Mouse (Mus musculus): ENCODE results near the gene Napepld. TPM values are rescaled to one million over a fixed set of nuclear protein-coding genes. Genes with fewer than 3 reads are reported as not detected.

The Napepld gene
- polyA plus RNA-seq, 1 experiment from 2014 or later, result 3.9 TPM

DNA sequence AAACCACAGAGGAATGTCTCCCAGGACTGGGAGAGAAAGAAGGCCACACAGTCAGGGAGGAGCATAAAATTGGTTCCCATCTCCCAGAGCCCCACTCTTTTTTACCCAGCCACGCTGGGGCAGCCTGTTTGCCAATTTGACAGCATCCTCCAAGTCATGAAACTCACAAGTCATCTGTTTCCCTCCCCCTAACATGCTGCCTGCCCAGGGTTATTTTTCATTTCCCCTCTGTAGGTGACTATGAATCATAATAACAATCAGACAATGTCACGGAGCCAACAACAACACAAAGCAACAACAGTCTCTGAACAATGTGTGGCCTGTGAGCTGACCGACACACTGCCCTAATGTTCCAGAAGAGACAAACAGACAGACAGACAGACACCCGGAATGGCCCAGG, 21.2 kb downstream of the Napepld start:
- Histone ChIP-seq H3K27me3 (ENCODE audit: control insufficient read depth, insufficient read depth, low read length) (no peaks in the 10 kb centered on the region), H3K4me3 (replicated peaks; ENCODE audit: low read depth, low read length) (no peak overlapping the region), H3K36me3 (ENCODE audit: control insufficient read depth, insufficient read depth, low read length) (peaks cover 9% of the 10 kb centered on the region; the same call in 1 of the 2 replicates), H3K9me3 (ENCODE audit: control insufficient read depth, low read length) (no peaks in the 10 kb centered on the region), H3K27ac (replicated peaks; ENCODE audit: low read depth, low read length) (no peak overlapping the region), H3K4me2 (ENCODE audit: low read length) (no peak overlapping the region), H3K9ac (replicated peaks; ENCODE audit: low read length) (no peak overlapping the region), H3K4me1 (ENCODE audit: control insufficient read depth, insufficient read depth, low read length) (no peaks in the 10 kb centered on the region)
- no peak for DNase-seq
- no peak for ATAC-seq (ENCODE audit: low FRiP score, low TSS enrichment)
- 84% methylated on average over 4 of the region's 4 CpGs for WGBS

DNA sequence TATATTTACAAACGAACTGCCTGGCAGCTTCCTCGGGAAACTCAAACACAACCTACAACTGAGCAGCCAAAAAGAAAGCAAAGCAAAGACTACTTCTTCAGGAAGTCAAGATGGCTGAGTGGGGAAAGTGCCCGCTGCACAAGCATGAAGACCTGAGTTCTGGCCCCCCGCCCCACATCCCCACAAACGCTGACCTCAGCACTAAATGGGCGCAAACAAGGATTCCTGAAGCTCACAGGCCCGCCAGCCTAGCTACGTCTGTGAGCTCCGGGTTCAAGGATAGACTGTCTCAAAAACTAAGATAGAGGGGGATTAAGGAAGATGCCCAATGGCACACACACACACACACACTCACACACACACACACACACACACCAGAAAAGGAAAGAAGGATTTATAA, 22.8 kb downstream of the Napepld start:
- ATAC-seq (ENCODE audit: low FRiP score, low TSS enrichment), result no peak
- Histone ChIP-seq H3K9ac (replicated peaks; ENCODE audit: low read length) (no peak overlapping the region), H3K36me3 (ENCODE audit: control insufficient read depth, insufficient read depth, low read length) (peaks cover 12% of the 10 kb centered on the region; the same call in 1 of the 2 replicates), H3K27ac (replicated peaks; ENCODE audit: low read depth, low read length) (no peak overlapping the region), H3K4me1 (ENCODE audit: control insufficient read depth, insufficient read depth, low read length) (no peaks in the 10 kb centered on the region), H3K4me2 (ENCODE audit: low read length) (no peak overlapping the region), H3K27me3 (ENCODE audit: control insufficient read depth, insufficient read depth, low read length) (no peaks in the 10 kb centered on the region), H3K9me3 (ENCODE audit: control insufficient read depth, low read length) (no peaks in the 10 kb centered on the region), H3K4me3 (replicated peaks; ENCODE audit: low read depth, low read length) (no peak overlapping the region)
- no peak for DNase-seq
- 96% methylated on average over 9 of the region's 9 CpGs for WGBS

DNA sequence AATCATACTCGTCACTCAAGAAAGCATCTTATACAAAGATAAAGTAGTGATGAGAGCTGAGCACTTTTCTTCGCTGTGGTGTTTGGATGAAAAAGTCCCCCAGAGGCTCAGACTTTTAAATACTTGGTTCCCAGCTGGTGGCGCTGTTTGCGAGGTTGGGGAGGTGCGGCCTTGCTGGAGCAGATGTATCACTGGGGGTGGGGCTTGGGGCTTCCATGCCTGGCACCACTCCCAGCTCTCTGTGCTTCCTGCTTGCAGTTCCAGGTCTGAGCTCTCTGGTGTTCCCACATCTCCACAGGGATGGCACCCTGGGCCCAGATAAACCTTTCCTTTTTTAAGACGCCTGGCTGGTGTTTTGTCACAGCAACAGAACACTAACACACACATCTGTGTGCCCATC, 23.3 kb downstream of the Napepld start:
- H3K4me2 ChIP-seq (ENCODE audit: low read length), result no peak overlapping the region
- H3K4me1 ChIP-seq (ENCODE audit: control insufficient read depth, insufficient read depth, low read length), result no peaks in the 10 kb centered on the region
- no peak for DNase-seq
- 97% methylated on average over 6 of the region's 6 CpGs for WGBS
- H3K27ac ChIP-seq (replicated peaks; ENCODE audit: low read depth, low read length), result no peak overlapping the region
- no peak overlapping the region for H3K9ac ChIP-seq (replicated peaks; ENCODE audit: low read length)
- no peaks in the 10 kb centered on the region for H3K27me3 ChIP-seq (ENCODE audit: control insufficient read depth, insufficient read depth, low read length)
- H3K9me3 ChIP-seq (ENCODE audit: control insufficient read depth, low read length), result no peaks in the 10 kb centered on the region
- no peak overlapping the region for H3K4me3 ChIP-seq (replicated peaks; ENCODE audit: low read depth, low read length)
- no peak for ATAC-seq (ENCODE audit: low FRiP score, low TSS enrichment)
- peaks cover 12% of the 10 kb centered on the region; the same call in 1 of the 2 replicates for H3K36me3 ChIP-seq (ENCODE audit: control insufficient read depth, insufficient read depth, low read length)

DNA sequence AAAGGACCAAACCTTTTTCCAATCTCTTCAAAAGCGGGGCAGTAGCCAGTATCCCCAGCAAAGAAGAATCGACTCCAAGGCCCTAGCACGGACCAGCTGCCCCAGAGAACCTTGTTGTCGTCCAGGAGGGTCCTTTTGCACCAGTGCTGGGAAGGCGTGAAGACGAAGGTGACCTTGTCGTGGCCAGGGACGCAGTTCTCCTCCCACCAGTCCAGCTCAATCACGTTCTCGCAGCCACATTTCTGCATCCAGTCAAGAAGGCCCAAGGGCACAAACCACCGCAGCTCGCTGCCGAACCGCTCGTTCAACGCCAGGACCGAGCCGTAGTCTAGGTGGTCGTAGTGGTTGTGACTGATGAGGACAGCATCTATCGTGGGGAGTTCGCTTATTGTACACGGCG, 25.7 kb downstream of the Napepld start:
- ATAC-seq (ENCODE audit: low FRiP score, low TSS enrichment) (no peak), DNase-seq (no peak)
- Histone ChIP-seq H3K36me3 (ENCODE audit: control insufficient read depth, insufficient read depth, low read length) (peaks cover 12% of the 10 kb centered on the region; the same call in 1 of the 2 replicates), H3K4me3 (replicated peaks; ENCODE audit: low read depth, low read length) (no peak overlapping the region), H3K4me1 (ENCODE audit: control insufficient read depth, insufficient read depth, low read length) (no peaks in the 10 kb centered on the region), H3K9me3 (ENCODE audit: control insufficient read depth, low read length) (no peaks in the 10 kb centered on the region), H3K9ac (replicated peaks; ENCODE audit: low read length) (no peak overlapping the region), H3K27ac (replicated peaks; ENCODE audit: low read depth, low read length) (no peak overlapping the region), H3K27me3 (ENCODE audit: control insufficient read depth, insufficient read depth, low read length) (no peaks in the 10 kb centered on the region), H3K4me2 (ENCODE audit: low read length) (no peak overlapping the region)
- WGBS, result 97% methylated on average over 23 of the region's 23 CpGs

DNA sequence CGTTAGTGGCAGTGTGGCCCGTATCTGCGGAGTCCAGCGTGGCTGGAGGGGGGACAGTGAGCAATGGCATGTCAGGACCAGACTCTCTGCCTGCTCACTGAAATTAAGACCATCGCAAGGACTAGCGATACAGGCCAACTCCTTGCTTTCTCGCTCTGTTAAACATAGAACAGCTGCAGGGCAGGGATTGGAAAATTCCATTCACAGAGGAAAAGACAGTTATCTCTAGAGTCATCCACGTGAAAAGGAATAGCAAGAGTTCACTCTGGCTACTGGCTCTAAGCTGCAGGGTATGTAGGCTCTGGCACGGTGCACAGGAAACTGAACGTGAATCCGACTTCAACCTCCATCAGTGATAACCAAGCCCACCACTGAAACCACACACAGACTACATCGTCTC, 26.2 kb downstream of the Napepld start:
- H3K4me1 ChIP-seq (ENCODE audit: control insufficient read depth, insufficient read depth, low read length), result no peaks in the 10 kb centered on the region
- H3K9me3 ChIP-seq (ENCODE audit: control insufficient read depth, low read length), result no peaks in the 10 kb centered on the region
- H3K4me2 ChIP-seq (ENCODE audit: low read length), result no peak overlapping the region
- DNase-seq, result no peak
- peaks cover 12% of the 10 kb centered on the region; the same call in 1 of the 2 replicates for H3K36me3 ChIP-seq (ENCODE audit: control insufficient read depth, insufficient read depth, low read length)
- no peaks in the 10 kb centered on the region for H3K27me3 ChIP-seq (ENCODE audit: control insufficient read depth, insufficient read depth, low read length)
- no peak for ATAC-seq (ENCODE audit: low FRiP score, low TSS enrichment)
- H3K27ac ChIP-seq (replicated peaks; ENCODE audit: low read depth, low read length), result no peak overlapping the region
- 85% methylated on average over 12 of the region's 12 CpGs for WGBS
- H3K4me3 ChIP-seq (replicated peaks; ENCODE audit: low read depth, low read length), result no peak overlapping the region
- no peak overlapping the region for H3K9ac ChIP-seq (replicated peaks; ENCODE audit: low read length)

DNA sequence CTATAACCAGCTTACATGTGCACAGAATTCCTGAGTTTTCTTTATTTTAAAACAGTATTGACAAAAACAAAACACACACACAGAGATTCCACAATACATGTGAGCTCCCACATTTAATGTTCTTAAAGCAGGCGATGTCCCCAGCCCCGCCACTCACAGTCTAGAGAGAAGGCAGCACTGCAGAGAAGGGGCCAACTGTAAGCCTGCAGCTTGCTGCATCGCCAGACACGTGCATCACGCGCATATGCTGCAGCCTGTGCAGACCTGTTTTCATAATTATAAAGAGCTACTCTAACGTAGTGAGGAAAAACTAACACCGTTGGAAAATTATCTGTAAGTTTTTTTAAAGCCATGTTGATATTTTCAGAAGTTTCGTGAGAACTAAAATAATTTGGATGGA, 27.5 kb downstream of the Napepld start:
- 85% methylated on average over 9 of the region's 9 CpGs for WGBS

DNA sequence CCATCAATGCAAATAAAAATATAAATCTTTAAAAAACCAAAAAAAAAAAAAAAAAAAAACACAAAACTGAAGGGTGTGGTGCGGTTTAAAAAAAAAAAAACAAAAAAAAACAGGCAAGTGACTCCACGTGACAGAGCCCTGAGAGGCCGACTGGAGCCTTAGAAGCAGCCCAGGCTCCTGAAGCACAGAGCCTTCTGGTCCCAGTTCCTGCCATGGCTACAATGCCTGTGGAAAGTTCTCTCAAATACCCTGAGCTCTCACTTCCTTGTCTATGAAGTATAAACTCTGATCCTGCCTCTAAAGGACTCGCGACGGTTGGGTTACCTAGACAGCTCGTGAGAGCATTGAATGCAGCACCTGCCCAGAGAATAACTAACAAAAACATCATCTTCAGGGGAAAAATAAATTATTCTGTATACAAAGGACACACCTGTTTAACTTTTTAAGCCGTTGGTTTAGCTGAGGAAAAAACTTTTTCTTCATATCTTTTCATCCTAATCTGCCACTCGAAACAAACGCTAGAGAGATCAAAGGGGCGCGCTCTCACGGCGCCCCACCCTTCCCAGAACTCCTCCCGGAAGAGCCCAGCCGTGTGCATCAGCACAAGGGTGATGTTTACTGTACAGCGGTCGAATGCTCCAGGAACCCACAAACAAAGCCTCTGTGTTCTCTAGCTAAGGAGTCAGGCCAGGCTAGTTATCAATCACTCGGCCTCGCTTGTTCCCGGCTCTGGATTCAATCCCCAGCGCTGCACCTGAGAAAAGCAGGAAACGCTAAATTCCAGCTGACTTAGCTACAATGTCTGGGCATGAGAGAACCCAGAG, 28.2 kb downstream of the Napepld start:
- Histone ChIP-seq H3K27me3 (ENCODE audit: control insufficient read depth, insufficient read depth, low read length) (no peaks in the 10 kb centered on the region), H3K27ac (replicated peaks; ENCODE audit: low read depth, low read length) (no peak overlapping the region), H3K4me2 (ENCODE audit: low read length) (no peak overlapping the region), H3K36me3 (ENCODE audit: control insufficient read depth, insufficient read depth, low read length) (peaks cover 12% of the 10 kb centered on the region; the same call in 1 of the 2 replicates), H3K9me3 (ENCODE audit: control insufficient read depth, low read length) (no peaks in the 10 kb centered on the region), H3K4me1 (ENCODE audit: control insufficient read depth, insufficient read depth, low read length) (no peaks in the 10 kb centered on the region), H3K4me3 (replicated peaks; ENCODE audit: low read depth, low read length) (no peak overlapping the region), H3K9ac (replicated peaks; ENCODE audit: low read length) (no peak overlapping the region)
- no peak for ATAC-seq (ENCODE audit: low FRiP score, low TSS enrichment)
- WGBS, result 65% methylated on average over 23 of the region's 23 CpGs
- DNase-seq, result peak; percentile 20

More for the DNA sequence above, 27.5 kb downstream of the Napepld start:
- Histone ChIP-seq H3K9me3 (ENCODE audit: control insufficient read depth, low read length) (no peaks in the 10 kb centered on the region), H3K27ac (replicated peaks; ENCODE audit: low read depth, low read length) (no peak overlapping the region), H3K4me2 (ENCODE audit: low read length) (no peak overlapping the region), H3K27me3 (ENCODE audit: control insufficient read depth, insufficient read depth, low read length) (no peaks in the 10 kb centered on the region), H3K4me3 (replicated peaks; ENCODE audit: low read depth, low read length) (no peak overlapping the region), H3K4me1 (ENCODE audit: control insufficient read depth, insufficient read depth, low read length) (no peaks in the 10 kb centered on the region), H3K9ac (replicated peaks; ENCODE audit: low read length) (no peak overlapping the region), H3K36me3 (ENCODE audit: control insufficient read depth, insufficient read depth, low read length) (peaks cover 12% of the 10 kb centered on the region; the same call in 1 of the 2 replicates)
- ATAC-seq (ENCODE audit: low FRiP score, low TSS enrichment) (no peak), DNase-seq (no peak)

DNA sequence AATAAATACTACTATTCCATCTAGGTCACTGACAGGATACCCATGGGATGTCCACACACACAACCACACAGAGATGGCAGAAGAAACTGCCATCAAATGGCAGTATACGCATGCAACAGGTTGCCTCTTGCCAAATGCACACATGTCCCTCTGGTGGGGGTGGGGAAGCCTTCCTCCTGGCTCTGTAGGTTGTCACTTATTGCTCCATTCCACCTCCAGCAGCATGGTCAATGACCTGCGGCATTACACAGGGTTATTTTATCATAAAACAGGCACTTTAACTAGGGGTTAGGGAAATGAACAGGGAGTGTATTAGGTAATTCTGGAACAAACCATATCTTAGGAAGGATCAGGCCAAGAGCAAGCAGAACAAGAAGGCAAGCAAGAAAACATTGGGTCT, 31.9 kb downstream of the Napepld start:
- Histone ChIP-seq H3K4me2 (ENCODE audit: low read length) (no peak overlapping the region), H3K27me3 (ENCODE audit: control insufficient read depth, insufficient read depth, low read length) (no peaks in the 10 kb centered on the region), H3K4me1 (ENCODE audit: control insufficient read depth, insufficient read depth, low read length) (no peaks in the 10 kb centered on the region), H3K9me3 (ENCODE audit: control insufficient read depth, low read length) (no peaks in the 10 kb centered on the region), H3K9ac (replicated peaks; ENCODE audit: low read length) (no peak overlapping the region), H3K4me3 (replicated peaks; ENCODE audit: low read depth, low read length) (no peak overlapping the region), H3K27ac (replicated peaks; ENCODE audit: low read depth, low read length) (no peak overlapping the region), H3K36me3 (ENCODE audit: control insufficient read depth, insufficient read depth, low read length) (0 out of 2 replicates have a peak, but pooled peaks cover 9% of the 10 kb centered on the region)
- ATAC-seq (ENCODE audit: low FRiP score, low TSS enrichment), result no peak
- WGBS, result 87% methylated on average over 2 of the region's 2 CpGs
- no peak for DNase-seq

Data from midbrain, embryonic 14.5 days (tissue).